Mouse (Mus musculus): ENCODE measurements around the gene Rimklb. TPM values are rescaled to one million over a fixed set of nuclear protein-coding genes. Genes with fewer than 3 reads are reported as not detected.
"Not testable (repeated sequence)": the region's sequence is repeated elsewhere in the genome, so short reads cannot be mapped to it uniquely, and the experiment has no call there.

Gene Rimklb
- not detected for polyA plus RNA-seq (2021)

DNA sequence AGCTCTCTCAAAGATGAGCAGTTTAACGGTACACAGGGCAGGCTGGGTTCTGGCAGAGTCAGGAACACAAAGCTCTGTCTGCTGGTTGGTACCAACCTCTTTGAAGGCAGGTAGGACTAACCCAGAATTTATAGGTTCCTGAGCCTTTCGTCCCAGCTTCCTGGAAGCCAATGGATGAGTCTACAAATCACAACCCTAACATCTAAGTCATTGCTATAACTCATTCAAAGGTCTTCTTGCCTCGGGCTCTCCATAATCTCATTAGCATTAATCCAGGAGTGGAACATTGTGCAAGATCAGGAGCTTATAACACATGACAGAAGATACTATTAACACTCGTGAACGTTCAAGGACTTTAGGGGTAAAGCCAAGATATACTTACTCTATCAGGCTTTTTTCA lies at the start of gene Rimklb:
TSS of gene Rimklb (minus strand) at position 101 of the 400 bp plus-strand sequence.
- in situ Hi-C loops (cut with MboI; ENCODE audit: low pct_unique_long_range_greater_than_20kb) = loop anchor here (5.0 kb wide), 1 partner anchor 64 kb away; no protein-coding TSS in a partner anchor
- DNase-seq (ENCODE audit: low read depth, low spot score) (no peak), ATAC-seq (no peak)
- POLR2A ChIA-PET = no interaction called here
- peaks cover 10% of the 10 kb centered on the region for H3K27me3 ChIP-seq
- CTCF ChIA-PET = interaction anchor here (0.9 to 1.2 kb wide), 2 partner anchors 21 to 58 kb away, joined by 3 read pairs; no protein-coding TSS in a partner anchor
- TF ChIP-seq CTCF (IDR thresholded peaks at IDR 0.05) = no peak

DNA sequence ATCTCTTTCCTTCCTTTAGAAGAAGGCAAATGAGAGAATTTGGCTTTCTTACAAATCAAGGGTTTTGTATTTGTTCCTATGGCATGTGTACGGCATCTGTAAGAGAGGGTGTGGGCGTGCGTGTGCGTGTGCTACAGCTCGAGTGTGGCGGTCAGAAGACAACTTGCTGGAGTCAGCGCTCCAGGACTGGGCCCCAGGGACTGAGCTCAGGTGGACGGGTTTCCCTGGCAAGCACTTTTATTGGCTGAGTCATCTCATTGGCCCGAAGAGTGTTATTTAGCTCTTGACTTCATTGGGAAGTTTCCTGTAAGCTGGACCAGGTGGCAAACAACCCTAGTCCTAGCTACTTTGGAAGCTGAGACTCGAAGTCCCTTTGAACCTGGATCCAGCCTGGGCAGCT lies 47.4 kb upstream of the Rimklb start:
- in situ Hi-C loops (cut with MboI; ENCODE audit: low pct_unique_long_range_greater_than_20kb) = no loop called here
- CTCF ChIA-PET = interaction anchor here (2.7 kb wide), 1 partner anchor 10 kb away, joined by 15 read pairs; no protein-coding TSS in a partner anchor
- no peak for TF ChIP-seq CTCF (IDR thresholded peaks at IDR 0.05)
- DNase-seq (ENCODE audit: low read depth, low spot score) = no peak
- peaks cover 6% of the 10 kb centered on the region for H3K27me3 ChIP-seq
- POLR2A ChIA-PET = no interaction called here
- no peak for ATAC-seq

DNA sequence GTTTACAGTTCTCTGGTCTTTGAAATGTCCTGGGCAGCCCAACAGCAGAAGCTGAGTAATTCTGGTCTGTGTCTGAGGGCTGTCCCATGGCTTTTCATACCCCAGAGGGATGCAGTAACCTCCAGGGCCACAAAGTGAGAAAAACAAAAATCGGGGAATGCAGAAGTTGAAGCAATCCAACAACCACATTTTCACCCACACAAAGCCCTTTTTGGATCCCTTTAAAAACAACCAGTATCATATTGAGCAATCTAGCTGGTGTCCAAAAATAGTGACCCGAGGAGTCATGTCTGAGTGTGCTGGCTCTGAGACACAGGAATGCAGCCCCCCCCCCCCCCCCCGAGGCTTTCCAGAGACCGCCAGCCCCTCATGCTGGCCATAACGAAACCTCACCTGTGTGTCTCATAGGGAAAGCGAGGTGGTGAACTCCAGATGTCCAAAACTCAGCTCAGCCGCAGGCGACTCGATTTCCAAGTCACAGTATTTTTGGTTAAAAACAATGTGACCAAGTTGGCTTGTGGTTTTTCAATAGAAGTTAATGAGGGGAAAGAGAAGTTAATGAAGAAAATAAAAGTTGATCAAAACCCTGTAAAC lies 46.8 kb upstream of the Rimklb start:
- POLR2A ChIA-PET = no interaction called here
- CTCF ChIA-PET = interaction anchor here (2.7 kb wide), 1 partner anchor 11 kb away, joined by 15 read pairs; no protein-coding TSS in a partner anchor
- no peak for ATAC-seq
- no peak for DNase-seq (ENCODE audit: low read depth, low spot score)
- in situ Hi-C loops (cut with MboI; ENCODE audit: low pct_unique_long_range_greater_than_20kb) = no loop called here
- no peak for TF ChIP-seq CTCF (IDR thresholded peaks at IDR 0.05)
- H3K27me3 ChIP-seq = peaks cover 9% of the 10 kb centered on the region

- DNase-seq (ENCODE audit: low read depth, low spot score) (no peak), ATAC-seq (no peak)
- H3K27me3 ChIP-seq = peaks cover 9% of the 10 kb centered on the region
- CTCF ChIA-PET = no interaction called here
- in situ Hi-C loops (cut with MboI; ENCODE audit: low pct_unique_long_range_greater_than_20kb) = no loop called here
- POLR2A ChIA-PET = no interaction called here
- no peak for TF ChIP-seq CTCF (IDR thresholded peaks at IDR 0.05)
Observed at GRCm38 (mm10) chr6:122544672-122545071, 46.1 kb upstream of the Rimklb start.

GRCm38 (mm10) chr6:122543574-122543973 lies 45.0 kb upstream of the Rimklb start:
- POLR2A ChIA-PET = no interaction called here
- no peak for DNase-seq (ENCODE audit: low read depth, low spot score)
- no peak for ATAC-seq
- no peak for TF ChIP-seq CTCF (IDR thresholded peaks at IDR 0.05)
- CTCF ChIA-PET = no interaction called here
- H3K27me3 ChIP-seq = peaks cover 9% of the 10 kb centered on the region
- in situ Hi-C loops (cut with MboI; ENCODE audit: low pct_unique_long_range_greater_than_20kb) = no loop called here

DNA sequence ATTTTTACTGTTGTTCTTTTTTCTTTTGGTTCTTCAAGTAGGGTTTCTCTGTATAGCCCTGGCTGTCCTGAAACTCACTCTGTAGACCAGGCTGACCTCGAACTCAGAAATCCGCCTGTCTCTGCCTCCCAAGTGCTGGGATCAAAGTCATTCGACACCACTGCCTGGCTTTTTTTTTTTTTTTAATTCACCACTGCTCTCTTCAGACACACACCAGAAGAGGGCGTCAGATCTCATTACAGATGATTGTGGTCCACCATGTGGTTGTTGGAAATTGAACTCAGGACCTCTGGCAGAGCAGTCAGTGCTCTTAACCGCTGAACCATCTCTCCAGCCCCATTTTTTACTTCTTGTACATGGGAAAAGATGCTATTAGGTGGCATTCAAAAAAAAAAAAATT lies 43.9 kb upstream of the Rimklb start:
- CTCF ChIA-PET; DNase-seq (ENCODE audit: low read depth, low spot score); POLR2A ChIA-PET; in situ Hi-C loops (cut with MboI; ENCODE audit: low pct_unique_long_range_greater_than_20kb); H3K27me3 ChIP-seq; ATAC-seq: not testable (repeated sequence)

DNA sequence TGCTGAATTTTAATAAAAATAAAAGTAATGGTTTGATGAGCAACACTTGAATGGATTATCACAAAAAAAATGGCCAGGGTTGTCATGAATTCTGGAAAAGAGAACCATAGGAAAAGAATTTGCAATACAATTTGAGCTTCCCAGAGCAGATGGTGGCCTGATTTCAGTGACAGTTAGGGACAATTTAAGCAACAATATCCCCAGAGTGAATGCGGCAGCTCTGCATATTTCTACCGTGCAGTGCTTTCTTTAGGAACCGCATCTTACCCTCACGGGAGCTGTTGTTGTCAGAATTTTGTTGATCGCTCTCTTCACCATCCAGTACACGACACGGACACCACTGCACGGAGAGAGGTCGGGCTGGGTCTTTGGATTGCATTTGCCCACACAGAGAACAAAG lies 41.0 kb upstream of the Rimklb start:
- ChIA-PET POLR2A (no interaction called here), CTCF (no interaction called here)
- ATAC-seq (no peak), DNase-seq (ENCODE audit: low read depth, low spot score) (no peak)
- TF ChIP-seq CTCF (IDR thresholded peaks at IDR 0.05) = no peak
- in situ Hi-C loops (cut with MboI; ENCODE audit: low pct_unique_long_range_greater_than_20kb) = no loop called here
- H3K27me3 ChIP-seq = peaks cover 9% of the 10 kb centered on the region

DNA sequence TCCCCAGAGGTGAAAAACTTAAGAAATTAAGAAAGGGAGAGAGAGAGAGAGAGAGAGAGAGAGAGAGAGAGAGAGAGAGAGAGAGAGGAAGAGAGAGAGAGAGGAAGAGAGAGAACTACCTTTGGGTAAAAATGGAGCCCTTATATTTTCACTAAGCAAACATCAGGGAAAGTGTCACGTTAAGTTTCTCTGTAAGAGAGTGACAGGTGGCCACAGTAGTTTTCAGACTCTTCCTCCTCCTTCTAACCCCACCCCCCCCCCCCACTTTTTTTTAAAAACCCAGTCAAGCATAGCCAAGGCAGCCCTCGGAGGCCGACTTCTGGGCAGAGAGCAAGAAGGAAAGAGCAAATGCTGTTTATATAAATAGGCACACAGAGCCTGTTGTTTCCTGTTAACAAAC lies 35.5 kb upstream of the Rimklb start:
- TF ChIP-seq CTCF (IDR thresholded peaks at IDR 0.05) = no peak

DNA sequence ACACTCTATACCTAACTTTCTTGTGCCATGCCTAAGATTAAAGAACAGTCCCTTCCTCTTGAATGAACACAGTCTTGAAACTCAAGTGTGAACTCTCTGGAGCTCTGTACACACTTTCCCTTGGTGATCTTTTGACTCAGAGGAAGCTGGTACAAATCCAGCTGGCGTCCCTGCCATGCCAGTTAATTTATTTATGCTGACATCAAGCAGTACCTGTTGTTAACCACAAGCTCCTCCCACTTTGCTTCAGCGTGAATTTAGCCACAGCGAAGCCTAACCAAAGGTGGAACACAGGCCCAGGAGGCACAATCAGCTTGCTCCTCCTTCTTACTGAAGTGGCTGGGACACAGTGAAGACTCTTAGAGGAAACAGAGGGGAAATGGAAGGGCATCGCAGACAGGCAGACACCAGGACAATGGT lies 34.3 kb upstream of the Rimklb start:
- no peak for DNase-seq (ENCODE audit: low read depth, low spot score)

More for the DNA sequence above, 35.5 kb upstream of the Rimklb start:
- no peaks in the 10 kb centered on the region for H3K27me3 ChIP-seq
- ATAC-seq (no peak), DNase-seq (ENCODE audit: low read depth, low spot score) (no peak)
- ChIA-PET CTCF (no interaction called here), POLR2A (no interaction called here)
- in situ Hi-C loops (cut with MboI; ENCODE audit: low pct_unique_long_range_greater_than_20kb) = no loop called here

DNA sequence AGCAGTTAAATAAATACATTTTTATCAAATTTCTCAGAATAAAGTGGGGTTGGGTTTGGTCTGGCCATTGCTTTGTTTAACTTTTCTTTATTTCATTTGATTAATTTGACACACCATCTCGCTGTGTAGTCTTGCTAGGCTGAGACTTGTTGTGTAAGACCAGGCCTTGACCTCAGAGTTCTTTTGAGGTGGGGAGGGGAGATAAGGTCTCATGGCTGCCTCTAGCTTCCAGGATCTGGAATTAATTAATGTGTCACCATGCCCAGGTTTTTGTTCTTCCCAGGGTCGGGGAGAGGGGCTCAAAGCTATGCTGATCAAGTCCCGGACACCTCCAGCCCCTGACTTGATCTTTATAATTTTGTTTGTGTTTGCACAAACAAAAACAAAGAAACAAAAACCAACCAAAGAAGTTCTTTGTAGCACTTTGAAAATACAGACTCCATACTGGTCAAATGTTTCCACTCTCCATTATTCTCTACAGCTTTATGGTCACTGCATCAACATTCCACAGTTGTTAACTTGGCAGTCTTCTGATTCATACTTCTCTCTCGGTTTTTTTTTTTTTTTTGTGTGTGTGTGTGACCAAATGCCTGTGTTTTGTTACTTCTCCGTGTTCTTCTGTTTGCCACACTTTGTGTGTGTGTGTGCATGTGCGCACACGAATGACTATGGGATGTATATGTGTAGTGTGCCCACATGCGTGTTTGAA lies 33.1 kb upstream of the Rimklb start:
- no peak for ATAC-seq
- ChIA-PET POLR2A (no interaction called here), CTCF (no interaction called here)
- DNase-seq (ENCODE audit: low read depth, low spot score) = no peak
- TF ChIP-seq CTCF (IDR thresholded peaks at IDR 0.05) = no peak
- H3K27me3 ChIP-seq = peaks cover 4% of the 10 kb centered on the region
- in situ Hi-C loops (cut with MboI; ENCODE audit: low pct_unique_long_range_greater_than_20kb) = no loop called here

More for the DNA sequence above, 34.3 kb upstream of the Rimklb start:
- no peak for ATAC-seq
- POLR2A ChIA-PET = no interaction called here
- in situ Hi-C loops (cut with MboI; ENCODE audit: low pct_unique_long_range_greater_than_20kb) = no loop called here
- H3K27me3 ChIP-seq = peaks cover 4% of the 10 kb centered on the region
- CTCF ChIA-PET = interaction anchor here (1.2 kb wide), 1 partner anchor 12 kb away, joined by 3 read pairs; no protein-coding TSS in a partner anchor
- no peak for TF ChIP-seq CTCF (IDR thresholded peaks at IDR 0.05)

DNA sequence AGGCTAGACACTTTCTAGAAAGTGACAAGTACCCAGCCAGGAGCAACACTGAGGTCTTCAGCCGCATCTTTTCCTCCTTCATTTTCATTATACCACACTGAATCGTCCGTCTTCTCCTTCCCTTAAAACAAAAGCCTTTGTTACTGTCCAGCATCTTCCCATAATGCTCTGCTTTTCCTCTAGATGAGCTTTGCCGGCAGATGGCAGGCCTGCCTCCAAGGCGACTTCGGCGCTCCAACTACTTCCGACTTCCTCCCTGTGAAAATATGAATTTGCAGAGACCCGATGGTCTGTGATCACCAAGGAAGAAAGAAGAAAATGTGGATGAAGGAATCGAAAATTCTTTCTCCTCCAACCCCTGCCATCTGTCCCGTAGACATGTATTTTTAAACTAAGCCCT lies 29.6 kb upstream of the Rimklb start:
- in situ Hi-C loops (cut with MboI; ENCODE audit: low pct_unique_long_range_greater_than_20kb) = no loop called here
- POLR2A ChIA-PET = no interaction called here
- ATAC-seq (no peak), DNase-seq (ENCODE audit: low read depth, low spot score) (no peak)
- no peak for TF ChIP-seq CTCF (IDR thresholded peaks at IDR 0.05)
- peaks cover 4% of the 10 kb centered on the region for H3K27me3 ChIP-seq
- CTCF ChIA-PET = no interaction called here
